Mouse (Mus musculus): Measurements from ENCODE around the gene Agbl1. TPM values are rescaled to one million over a fixed set of nuclear protein-coding genes. Genes with fewer than 3 reads are reported as not detected.

The Agbl1 gene
- polyA plus RNA-seq, 1 experiment from 2014 or later, result 0.05 TPM

DNA sequence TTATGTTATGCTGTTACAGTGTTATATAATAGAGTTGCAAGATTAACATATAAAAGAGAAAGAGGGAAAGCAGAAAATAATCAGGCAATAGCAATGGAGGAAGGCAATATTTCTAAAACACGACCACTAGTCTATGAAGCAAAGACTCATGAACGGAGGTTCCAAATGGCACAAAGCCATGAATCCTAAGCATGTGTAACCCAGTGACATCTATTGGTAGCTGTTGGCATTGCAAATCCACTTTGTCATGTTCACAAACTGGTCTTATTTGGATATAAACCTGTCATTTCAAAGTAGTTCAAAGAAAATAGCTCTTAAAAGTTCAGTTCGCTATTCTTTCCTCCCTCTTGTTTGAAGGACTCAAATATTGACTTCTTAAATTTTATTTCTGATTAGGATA lies 124.8 kb downstream of the Agbl1 start:
- no peaks in the 10 kb centered on the region for H3K36me3 ChIP-seq (ENCODE audit: control insufficient read depth, insufficient read depth, low read length)
- no peak overlapping the region for H3K4me3 ChIP-seq (ENCODE audit: low read depth, low read length)
- ATAC-seq, result no peak
- H3K9ac ChIP-seq (ENCODE audit: low read depth, low read length), result no peak overlapping the region
- H3K27me3 ChIP-seq (ENCODE audit: control insufficient read depth, insufficient read depth, low read depth, low read length), result no peaks in the 10 kb centered on the region
- no peaks in the 10 kb centered on the region for H3K4me1 ChIP-seq (ENCODE audit: control insufficient read depth, insufficient read depth, low read length)
- H3K27ac ChIP-seq (ENCODE audit: low read length), result no peak overlapping the region
- 21% methylated on average over 3 of the region's 3 CpGs for WGBS
- no peak overlapping the region for H3K4me2 ChIP-seq (ENCODE audit: low read length)
- H3K9me3 ChIP-seq (replicated peaks; ENCODE audit: control insufficient read depth, low read length, poor library complexity, severe bottlenecking), result 0 out of 2 replicates have a peak, but pooled peaks cover 3% of the 10 kb centered on the region

DNA sequence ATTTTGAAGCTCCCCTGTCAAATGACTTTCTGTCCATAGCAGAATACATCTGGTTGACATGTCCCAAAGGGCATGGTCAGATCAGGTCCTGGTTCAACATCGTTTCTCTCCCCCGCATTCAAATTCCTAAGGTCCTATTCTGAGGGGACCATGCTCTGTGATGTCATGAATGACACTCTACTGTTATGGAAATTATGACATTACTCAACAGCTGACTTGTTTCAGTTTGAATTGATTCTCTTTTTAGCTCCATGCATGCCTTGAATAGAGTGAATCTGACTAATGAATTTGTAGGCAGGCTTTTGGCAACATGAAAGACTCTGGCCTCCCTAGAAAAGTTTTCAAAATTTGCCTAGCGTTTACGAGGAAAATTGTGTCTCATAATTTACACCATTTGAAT lies 141.6 kb downstream of the Agbl1 start:
- no peaks in the 10 kb centered on the region for H3K27me3 ChIP-seq (ENCODE audit: control insufficient read depth, insufficient read depth, low read depth, low read length)
- no peak for ATAC-seq
- 52% methylated on average over 4 of the region's 4 CpGs for WGBS
- H3K4me1 ChIP-seq (ENCODE audit: control insufficient read depth, insufficient read depth, low read length), result no peaks in the 10 kb centered on the region
- no peaks in the 10 kb centered on the region for H3K9me3 ChIP-seq (replicated peaks; ENCODE audit: control insufficient read depth, low read length, poor library complexity, severe bottlenecking)
- no peak overlapping the region for H3K4me2 ChIP-seq (ENCODE audit: low read length)
- H3K9ac ChIP-seq (ENCODE audit: low read depth, low read length), result no peak overlapping the region
- no peaks in the 10 kb centered on the region for H3K36me3 ChIP-seq (ENCODE audit: control insufficient read depth, insufficient read depth, low read length)
- H3K27ac ChIP-seq (ENCODE audit: low read length), result no peak overlapping the region
- no peak overlapping the region for H3K4me3 ChIP-seq (ENCODE audit: low read depth, low read length)

DNA sequence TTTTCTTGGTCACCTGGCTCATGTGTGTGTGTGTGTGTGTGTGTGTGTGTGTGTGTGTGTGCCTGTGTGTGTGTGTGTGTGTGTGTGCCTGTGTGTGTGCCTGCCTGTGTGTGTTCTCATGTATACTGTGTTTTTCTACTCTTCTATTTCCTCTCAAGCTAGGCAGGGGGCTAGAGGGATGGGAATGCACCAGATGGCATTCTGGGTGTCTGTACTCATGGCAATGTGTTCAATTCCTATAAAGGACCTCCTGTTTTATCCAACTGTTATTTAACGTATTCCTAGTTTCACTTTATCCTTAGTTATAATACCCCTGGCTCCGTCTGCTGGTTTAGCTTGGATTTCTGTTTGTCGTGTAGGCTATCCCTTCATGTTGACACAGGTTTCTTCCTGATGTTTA lies 149.8 kb downstream of the Agbl1 start:
- H3K4me3 ChIP-seq (ENCODE audit: low read depth, low read length), result no peak overlapping the region
- H3K27me3 ChIP-seq (ENCODE audit: control insufficient read depth, insufficient read depth, low read depth, low read length), result no peaks in the 10 kb centered on the region
- no peaks in the 10 kb centered on the region for H3K36me3 ChIP-seq (ENCODE audit: control insufficient read depth, insufficient read depth, low read length)
- H3K9me3 ChIP-seq (replicated peaks; ENCODE audit: control insufficient read depth, low read length, poor library complexity, severe bottlenecking), result no peaks in the 10 kb centered on the region; the same call in 1 of the 2 replicates
- no peak overlapping the region for H3K9ac ChIP-seq (ENCODE audit: low read depth, low read length)
- no peak overlapping the region for H3K27ac ChIP-seq (ENCODE audit: low read length)
- no peak for ATAC-seq
- H3K4me1 ChIP-seq (ENCODE audit: control insufficient read depth, insufficient read depth, low read length), result no peaks in the 10 kb centered on the region
- 93% methylated on average over 3 of the region's 3 CpGs for WGBS
- no peak overlapping the region for H3K4me2 ChIP-seq (ENCODE audit: low read length)

DNA sequence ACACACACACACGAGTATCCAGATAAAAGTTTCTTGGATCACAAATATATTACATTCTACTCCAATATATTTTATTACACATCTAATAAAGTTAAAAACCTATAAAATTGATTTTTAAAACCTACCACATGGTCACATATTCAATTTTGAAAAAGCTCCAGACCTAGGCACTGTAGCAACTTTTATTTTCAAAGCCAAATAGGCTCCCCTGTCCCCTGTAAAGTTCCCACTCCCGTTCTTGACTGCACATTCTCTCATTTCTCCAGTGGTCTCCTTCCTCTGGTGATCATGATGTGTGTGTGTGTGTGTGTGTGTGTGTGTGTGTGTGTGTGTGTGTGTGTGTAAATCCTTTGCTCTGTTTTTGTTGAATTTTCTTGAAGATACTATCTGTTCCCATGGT lies 152.3 kb downstream of the Agbl1 start:
- H3K27ac ChIP-seq (ENCODE audit: low read length), result no peak overlapping the region
- 90% methylated on average over 2 of the region's 2 CpGs for WGBS

DNA sequence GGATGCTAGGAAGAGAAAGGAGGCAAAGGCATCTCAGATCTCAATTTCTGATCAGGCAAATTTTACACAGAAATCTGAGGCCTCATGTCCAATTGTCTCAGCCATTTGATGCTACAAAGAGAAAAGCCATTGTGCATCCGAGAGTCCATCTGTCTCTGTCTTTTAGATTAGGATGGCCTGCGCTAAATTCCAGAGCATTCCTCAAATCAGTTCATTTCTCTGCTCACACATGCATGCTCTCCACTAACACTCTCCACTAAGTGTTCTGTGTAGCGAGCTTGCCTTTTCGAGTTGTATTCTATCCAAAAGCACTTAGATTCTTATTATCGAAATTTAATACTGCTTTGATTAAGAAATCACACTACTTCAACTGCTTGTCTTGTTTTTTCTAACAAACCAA lies 159.6 kb downstream of the Agbl1 start:
- Histone ChIP-seq H3K27me3 (ENCODE audit: control insufficient read depth, insufficient read depth, low read depth, low read length) (no peaks in the 10 kb centered on the region), H3K9me3 (replicated peaks; ENCODE audit: control insufficient read depth, low read length, poor library complexity, severe bottlenecking) (no peaks in the 10 kb centered on the region), H3K36me3 (ENCODE audit: control insufficient read depth, insufficient read depth, low read length) (no peaks in the 10 kb centered on the region), H3K4me3 (ENCODE audit: low read depth, low read length) (no peak overlapping the region), H3K27ac (ENCODE audit: low read length) (no peak overlapping the region), H3K4me1 (ENCODE audit: control insufficient read depth, insufficient read depth, low read length) (peaks cover 15% of the 10 kb centered on the region; the same call in 1 of the 2 replicates), H3K9ac (ENCODE audit: low read depth, low read length) (no peak overlapping the region), H3K4me2 (ENCODE audit: low read length) (no peak overlapping the region)
- ATAC-seq, result no peak
- WGBS, result 81% methylated on average over 5 of the region's 5 CpGs

More for the DNA sequence above, 152.3 kb downstream of the Agbl1 start:
- no peak for ATAC-seq
- no peaks in the 10 kb centered on the region for H3K36me3 ChIP-seq (ENCODE audit: control insufficient read depth, insufficient read depth, low read length)
- H3K9me3 ChIP-seq (replicated peaks; ENCODE audit: control insufficient read depth, low read length, poor library complexity, severe bottlenecking), result no peaks in the 10 kb centered on the region; the same call in 1 of the 2 replicates
- no peaks in the 10 kb centered on the region for H3K27me3 ChIP-seq (ENCODE audit: control insufficient read depth, insufficient read depth, low read depth, low read length)
- H3K9ac ChIP-seq (ENCODE audit: low read depth, low read length), result no peak overlapping the region
- H3K4me3 ChIP-seq (ENCODE audit: low read depth, low read length), result no peak overlapping the region
- no peak overlapping the region for H3K4me2 ChIP-seq (ENCODE audit: low read length)
- H3K4me1 ChIP-seq (ENCODE audit: control insufficient read depth, insufficient read depth, low read length), result no peaks in the 10 kb centered on the region

DNA sequence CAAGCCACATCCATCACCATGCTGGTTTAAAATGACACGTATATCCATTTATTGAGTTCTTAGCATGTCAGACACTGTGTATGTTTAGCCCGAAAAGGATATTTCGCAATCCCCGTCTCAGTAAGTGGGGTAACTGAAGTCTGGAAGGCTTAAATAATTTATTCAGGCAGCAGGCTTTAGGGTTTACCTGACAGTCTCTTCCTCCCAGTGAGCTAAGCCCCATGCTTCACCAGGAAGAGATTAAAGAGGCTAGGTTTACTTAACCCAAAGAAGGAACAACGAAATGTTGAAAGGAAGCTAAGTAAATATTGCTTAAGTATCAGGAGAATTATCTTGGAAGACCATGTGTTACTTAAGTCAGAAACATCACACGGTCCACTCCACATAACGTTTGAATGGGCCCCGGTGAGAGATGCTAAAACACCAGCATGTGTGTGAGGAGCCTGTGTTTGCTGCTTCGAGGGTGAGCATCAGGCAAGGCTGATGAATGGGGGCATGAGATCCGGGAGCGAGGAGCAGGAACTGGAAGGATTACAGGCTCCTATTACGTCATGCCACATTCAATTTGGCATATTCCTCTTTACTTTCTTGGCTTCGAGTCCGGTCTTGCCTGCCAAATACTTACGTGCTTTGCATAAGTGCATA lies 162.7 kb downstream of the Agbl1 start:
- peak; percentile 80 for ATAC-seq
- Histone ChIP-seq H3K4me1 (ENCODE audit: control insufficient read depth, insufficient read depth, low read length) (peaks cover 15% of the 10 kb centered on the region; the same call in 1 of the 2 replicates), H3K9ac (ENCODE audit: low read depth, low read length) (no peak overlapping the region), H3K4me2 (ENCODE audit: low read length) (peak overlapping the region; percentile 65), H3K36me3 (ENCODE audit: control insufficient read depth, insufficient read depth, low read length) (no peaks in the 10 kb centered on the region), H3K27ac (ENCODE audit: low read length) (peak overlapping the region; percentile 51; the same call in 1 of the 2 replicates), H3K27me3 (ENCODE audit: control insufficient read depth, insufficient read depth, low read depth, low read length) (no peaks in the 10 kb centered on the region), H3K9me3 (replicated peaks; ENCODE audit: control insufficient read depth, low read length, poor library complexity, severe bottlenecking) (no peaks in the 10 kb centered on the region), H3K4me3 (ENCODE audit: low read depth, low read length) (peak overlapping the region; percentile 38; the same call in 1 of the 2 replicates)
- 15% methylated on average over 15 of the region's 15 CpGs for whole genome bisulfite sequencing

DNA sequence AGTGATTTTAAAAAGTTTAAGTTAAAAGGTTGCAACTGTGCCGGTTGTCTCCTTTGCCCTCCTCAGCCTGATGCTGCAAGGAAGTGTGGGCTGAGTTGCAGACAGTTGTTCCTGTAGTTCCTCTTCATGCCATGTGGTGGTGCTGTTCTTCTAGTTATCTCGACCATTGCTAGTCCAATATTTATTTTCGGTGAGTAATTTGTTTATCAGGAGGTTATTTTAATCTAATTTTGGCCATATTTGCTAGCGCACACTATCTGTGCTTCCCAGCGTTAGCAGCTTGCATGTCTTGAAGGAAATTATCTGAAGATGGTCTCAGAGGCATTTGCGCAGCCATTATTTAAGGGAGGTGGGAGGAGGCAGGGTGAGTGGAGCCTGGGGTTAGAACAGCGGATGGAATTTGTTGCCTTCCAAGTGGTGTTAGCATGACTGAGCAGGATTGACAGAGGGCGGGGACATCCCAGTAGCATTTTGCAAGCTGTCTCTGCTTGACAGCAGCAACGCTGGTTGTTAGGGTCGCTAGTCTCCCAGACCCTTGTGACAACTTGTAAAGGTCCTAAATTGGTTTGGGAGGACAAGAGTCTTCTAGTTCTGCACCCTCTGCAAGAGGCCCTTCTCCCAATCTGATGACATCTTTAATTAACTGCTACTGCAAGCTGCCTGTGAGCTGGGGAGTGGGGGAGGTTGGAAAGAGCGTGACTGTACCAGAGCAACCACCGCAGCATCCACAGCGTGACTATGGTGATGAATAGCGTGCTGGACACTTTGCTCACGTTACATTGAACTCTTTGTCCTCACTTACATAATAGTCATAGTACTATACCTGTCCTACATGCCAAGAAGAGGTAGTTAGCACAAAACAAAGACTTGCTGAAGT lies 163.5 kb downstream of the Agbl1 start:
- H3K4me2 ChIP-seq (ENCODE audit: low read length), result peak overlapping the region; percentile 65
- H3K27me3 ChIP-seq (ENCODE audit: control insufficient read depth, insufficient read depth, low read depth, low read length), result no peaks in the 10 kb centered on the region; the same call in 1 of the 2 replicates
- no peaks in the 10 kb centered on the region for H3K9me3 ChIP-seq (replicated peaks; ENCODE audit: control insufficient read depth, low read length, poor library complexity, severe bottlenecking)
- WGBS, result 3% methylated on average over 15 of the region's 15 CpGs
- peak overlapping the region; percentile 79 for H3K27ac ChIP-seq (ENCODE audit: low read length)
- ATAC-seq, result peak; percentile 95
- no peaks in the 10 kb centered on the region for H3K36me3 ChIP-seq (ENCODE audit: control insufficient read depth, insufficient read depth, low read length)
- H3K9ac ChIP-seq (ENCODE audit: low read depth, low read length), result peak overlapping the region; percentile 57
- H3K4me1 ChIP-seq (ENCODE audit: control insufficient read depth, insufficient read depth, low read length), result peaks cover 15% of the 10 kb centered on the region; the same call in 1 of the 2 replicates
- H3K4me3 ChIP-seq (ENCODE audit: low read depth, low read length), result peak overlapping the region; percentile 38

DNA sequence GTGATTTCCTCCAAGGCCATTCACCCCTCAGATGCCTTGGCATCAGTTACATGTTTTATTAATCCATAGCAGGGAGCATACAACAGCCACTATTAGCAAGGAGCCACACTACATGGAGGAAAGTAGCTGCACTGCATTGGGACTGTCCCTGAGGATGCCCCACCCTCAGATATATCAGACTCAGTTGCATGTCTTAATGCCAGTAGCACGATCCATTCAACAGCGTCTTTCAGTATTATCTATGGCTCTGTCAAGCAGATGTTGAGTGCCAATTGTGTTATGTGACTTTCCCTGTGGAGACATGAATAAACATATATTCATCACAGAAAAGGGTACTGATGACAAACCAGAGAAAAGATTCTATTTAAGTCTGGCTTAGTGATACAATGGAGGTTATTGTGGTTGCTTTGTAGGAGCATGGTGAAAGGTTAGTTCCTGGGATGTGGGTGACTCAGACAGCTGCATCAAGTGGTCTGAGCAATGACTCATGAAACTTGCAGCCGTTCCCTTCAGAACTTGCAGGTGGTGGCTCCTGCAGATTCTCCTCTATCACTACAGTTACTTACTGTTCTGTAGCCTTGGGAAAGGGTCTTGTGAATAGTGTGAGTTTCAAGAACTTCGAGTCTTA lies 178.4 kb downstream of the Agbl1 start:
- WGBS, result 28% methylated on average over 4 of the region's 4 CpGs
- H3K9me3 ChIP-seq (replicated peaks; ENCODE audit: control insufficient read depth, low read length, poor library complexity, severe bottlenecking), result no peaks in the 10 kb centered on the region
- H3K4me3 ChIP-seq (ENCODE audit: low read depth, low read length), result no peak overlapping the region
- no peaks in the 10 kb centered on the region for H3K27me3 ChIP-seq (ENCODE audit: control insufficient read depth, insufficient read depth, low read depth, low read length)
- no peaks in the 10 kb centered on the region for H3K36me3 ChIP-seq (ENCODE audit: control insufficient read depth, insufficient read depth, low read length)
- ATAC-seq, result no peak
- no peak overlapping the region for H3K27ac ChIP-seq (ENCODE audit: low read length)
- no peak overlapping the region for H3K9ac ChIP-seq (ENCODE audit: low read depth, low read length)
- no peak overlapping the region for H3K4me2 ChIP-seq (ENCODE audit: low read length)
- no peaks in the 10 kb centered on the region for H3K4me1 ChIP-seq (ENCODE audit: control insufficient read depth, insufficient read depth, low read length)

Measured in midbrain, embryonic 16.5 days (tissue).